Mouse (Mus musculus): ENCODE measurements around the gene 2900026A02Rik. TPM values are rescaled to one million over a fixed set of nuclear protein-coding genes. Genes with fewer than 3 reads are reported as not detected.

The 2900026A02Rik gene
- polyA plus RNA-seq, 1 experiment from 2014 or later = 2.0 TPM

GRCm38 (mm10) chr5:113195907-113196306 is 25.1 kb downstream of the 2900026A02Rik start:
- peaks cover 6% of the 10 kb centered on the region for H3K4me1 ChIP-seq (replicated peaks)
- 66% methylated on average over 6 of the region's 6 CpGs for WGBS (ENCODE audit: insufficient replicate concordance)

GRCm38 (mm10) chr5:113195451-113195850 is 25.6 kb downstream of the 2900026A02Rik start:
- Histone ChIP-seq H3K4me1 (replicated peaks) (peaks cover 6% of the 10 kb centered on the region), H3K4me2 (no peak overlapping the region)
- no peak for ATAC-seq (ENCODE audit: insufficient read depth)

More at GRCm38 (mm10) chr5:113195907-113196306, 25.1 kb downstream of the 2900026A02Rik start:
- Histone ChIP-seq H3K9ac (no peak overlapping the region), H3K4me3 (replicated peaks) (no peak overlapping the region), H3K4me2 (no peak overlapping the region), H3K27ac (replicated peaks) (no peak overlapping the region), H3K36me3 (replicated peaks) (no peaks in the 10 kb centered on the region), H3K27me3 (no peaks in the 10 kb centered on the region), H3K9me3 (replicated peaks) (no peaks in the 10 kb centered on the region)
- ATAC-seq (ENCODE audit: insufficient read depth) = no peak

GRCm38 (mm10) chr5:113193762-113194161 is 27.3 kb downstream of the 2900026A02Rik start:
- Histone ChIP-seq H3K9ac (no peak overlapping the region), H3K4me3 (replicated peaks) (no peak overlapping the region)
- WGBS (ENCODE audit: insufficient replicate concordance) = 77% methylated on average over 18 of the region's 18 CpGs

More at GRCm38 (mm10) chr5:113195451-113195850, 25.6 kb downstream of the 2900026A02Rik start:
- 65% methylated on average over 12 of the region's 12 CpGs for WGBS (ENCODE audit: insufficient replicate concordance)
- no peaks in the 10 kb centered on the region for H3K27me3 ChIP-seq
- no peak overlapping the region for H3K4me3 ChIP-seq (replicated peaks)
- no peak overlapping the region for H3K27ac ChIP-seq (replicated peaks)
- H3K36me3 ChIP-seq (replicated peaks) = no peaks in the 10 kb centered on the region
- no peak overlapping the region for H3K9ac ChIP-seq
- H3K9me3 ChIP-seq (replicated peaks) = no peaks in the 10 kb centered on the region

GRCm38 (mm10) chr5:113191901-113192300 is 29.1 kb downstream of the 2900026A02Rik start:
- no peak overlapping the region for H3K4me2 ChIP-seq
- H3K4me1 ChIP-seq (replicated peaks) = no peaks in the 10 kb centered on the region
- no peak overlapping the region for H3K4me3 ChIP-seq (replicated peaks)
- no peak for ATAC-seq (ENCODE audit: insufficient read depth)
- no peak overlapping the region for H3K9ac ChIP-seq
- no peaks in the 10 kb centered on the region for H3K9me3 ChIP-seq (replicated peaks)
- no peaks in the 10 kb centered on the region for H3K27me3 ChIP-seq
- H3K27ac ChIP-seq (replicated peaks) = no peak overlapping the region
- WGBS (ENCODE audit: insufficient replicate concordance) = 68% methylated on average over 14 of the region's 14 CpGs
- no peaks in the 10 kb centered on the region for H3K36me3 ChIP-seq (replicated peaks)

More at GRCm38 (mm10) chr5:113193762-113194161, 27.3 kb downstream of the 2900026A02Rik start:
- no peak overlapping the region for H3K27ac ChIP-seq (replicated peaks)
- no peaks in the 10 kb centered on the region for H3K27me3 ChIP-seq
- no peak overlapping the region for H3K4me2 ChIP-seq
- no peak for ATAC-seq (ENCODE audit: insufficient read depth)
- no peaks in the 10 kb centered on the region for H3K36me3 ChIP-seq (replicated peaks)
- no peaks in the 10 kb centered on the region for H3K9me3 ChIP-seq (replicated peaks)
- 0 out of 2 replicates have a peak, but pooled peaks cover under 1% of the 10 kb centered on the region for H3K4me1 ChIP-seq (replicated peaks)

GRCm38 (mm10) chr5:113190558-113190957 is 30.5 kb downstream of the 2900026A02Rik start:
- 53% methylated on average over 14 of the region's 14 CpGs for WGBS (ENCODE audit: insufficient replicate concordance)
- no peak for ATAC-seq (ENCODE audit: insufficient read depth)

GRCm38 (mm10) chr5:113181441-113181840 is 39.6 kb downstream of the 2900026A02Rik start:
- Histone ChIP-seq H3K27ac (replicated peaks) (no peak overlapping the region), H3K4me1 (replicated peaks) (peaks cover 23% of the 10 kb centered on the region), H3K36me3 (replicated peaks) (no peaks in the 10 kb centered on the region), H3K4me3 (replicated peaks) (no peak overlapping the region), H3K27me3 (no peaks in the 10 kb centered on the region), H3K9me3 (replicated peaks) (no peaks in the 10 kb centered on the region), H3K4me2 (no peak overlapping the region), H3K9ac (no peak overlapping the region)
- WGBS (ENCODE audit: insufficient replicate concordance) = 19% methylated on average over 6 of the region's 6 CpGs
- 0 out of 2 replicates have a peak, but pooled peaks have one; percentile 34 for ATAC-seq (ENCODE audit: insufficient read depth)

More at GRCm38 (mm10) chr5:113190558-113190957, 30.5 kb downstream of the 2900026A02Rik start:
- no peak overlapping the region for H3K4me3 ChIP-seq (replicated peaks)
- no peak overlapping the region for H3K4me2 ChIP-seq
- no peaks in the 10 kb centered on the region for H3K36me3 ChIP-seq (replicated peaks)
- no peaks in the 10 kb centered on the region for H3K4me1 ChIP-seq (replicated peaks)
- H3K9ac ChIP-seq = no peak overlapping the region
- no peaks in the 10 kb centered on the region for H3K27me3 ChIP-seq
- no peaks in the 10 kb centered on the region for H3K9me3 ChIP-seq (replicated peaks)
- no peak overlapping the region for H3K27ac ChIP-seq (replicated peaks)

GRCm38 (mm10) chr5:113180755-113181154 is 40.3 kb downstream of the 2900026A02Rik start:
- H3K9ac ChIP-seq = no peak overlapping the region
- H3K27ac ChIP-seq (replicated peaks) = 0 out of 2 replicates have a peak overlapping the region, but pooled peaks have one; percentile 45
- H3K27me3 ChIP-seq = no peaks in the 10 kb centered on the region

GRCm38 (mm10) chr5:113179843-113180682 is 41.0 kb downstream of the 2900026A02Rik start:
- ATAC-seq (ENCODE audit: insufficient read depth) = peak; percentile 64
- Histone ChIP-seq H3K9ac (no peak overlapping the region), H3K36me3 (replicated peaks) (no peaks in the 10 kb centered on the region), H3K9me3 (replicated peaks) (no peaks in the 10 kb centered on the region), H3K27ac (replicated peaks) (peak overlapping the region; percentile 45; the same call in 1 of the 2 replicates), H3K4me1 (replicated peaks) (peaks cover 23% of the 10 kb centered on the region), H3K4me3 (replicated peaks) (peak overlapping the region; percentile 40), H3K27me3 (no peaks in the 10 kb centered on the region), H3K4me2 (peak overlapping the region; percentile 58)
- 5% methylated on average over 30 of the region's 30 CpGs for WGBS (ENCODE audit: insufficient replicate concordance)

More at GRCm38 (mm10) chr5:113180755-113181154, 40.3 kb downstream of the 2900026A02Rik start:
- ATAC-seq (ENCODE audit: insufficient read depth) = peak; percentile 16; the same call in 1 of the 2 replicates
- 71% methylated on average over 15 of the region's 15 CpGs for WGBS (ENCODE audit: insufficient replicate concordance)
- Histone ChIP-seq H3K4me2 (peak overlapping the region; percentile 58), H3K36me3 (replicated peaks) (no peaks in the 10 kb centered on the region), H3K9me3 (replicated peaks) (no peaks in the 10 kb centered on the region), H3K4me1 (replicated peaks) (peaks cover 23% of the 10 kb centered on the region), H3K4me3 (replicated peaks) (peak overlapping the region; percentile 40; the same call in 1 of the 2 replicates)

GRCm38 (mm10) chr5:113179451-113179842 is 41.6 kb downstream of the 2900026A02Rik start:
- no peaks in the 10 kb centered on the region for H3K27me3 ChIP-seq
- WGBS (ENCODE audit: insufficient replicate concordance) = 24% methylated on average over 8 of the region's 9 CpGs
- peak overlapping the region; percentile 58; the same call in 1 of the 2 replicates for H3K4me2 ChIP-seq
- no peak overlapping the region for H3K9ac ChIP-seq
- H3K9me3 ChIP-seq (replicated peaks) = no peaks in the 10 kb centered on the region
- no peak for ATAC-seq (ENCODE audit: insufficient read depth)
- H3K4me3 ChIP-seq (replicated peaks) = no peak overlapping the region; the same call in 1 of the 2 replicates
- H3K36me3 ChIP-seq (replicated peaks) = no peaks in the 10 kb centered on the region
- H3K27ac ChIP-seq (replicated peaks) = no peak overlapping the region
- H3K4me1 ChIP-seq (replicated peaks) = peaks cover 23% of the 10 kb centered on the region

- Histone ChIP-seq H3K4me2 (no peak overlapping the region), H3K9ac (no peak overlapping the region), H3K27me3 (no peaks in the 10 kb centered on the region), H3K9me3 (replicated peaks) (no peaks in the 10 kb centered on the region), H3K4me1 (replicated peaks) (peaks cover 13% of the 10 kb centered on the region), H3K4me3 (replicated peaks) (no peak overlapping the region), H3K27ac (replicated peaks) (no peak overlapping the region), H3K36me3 (replicated peaks) (no peaks in the 10 kb centered on the region)
- 80% methylated on average over 10 of the region's 10 CpGs for WGBS (ENCODE audit: insufficient replicate concordance)
- ATAC-seq (ENCODE audit: insufficient read depth) = no peak
Observed at GRCm38 (mm10) chr5:113175976-113176375, 45.1 kb downstream of the 2900026A02Rik start.
